Mouse (Mus musculus) embryo, embryonic 10 days (tissue): ENCODE data around the gene Kiss1r.
A peak's percentile ranks its signal among the peaks of the same experiment; 100 is the strongest.
"Not testable (repeated sequence)": the region's sequence is repeated elsewhere in the genome, so short reads cannot be mapped to it uniquely, and the experiment has no call there.

Experiments used
- DNase-seq: peaks from one replicate; pipeline ENCODE4 v3.0.0-alpha.2; 2015; ENCODE audit warnings: low spot score

The Kiss1r gene

DNA sequence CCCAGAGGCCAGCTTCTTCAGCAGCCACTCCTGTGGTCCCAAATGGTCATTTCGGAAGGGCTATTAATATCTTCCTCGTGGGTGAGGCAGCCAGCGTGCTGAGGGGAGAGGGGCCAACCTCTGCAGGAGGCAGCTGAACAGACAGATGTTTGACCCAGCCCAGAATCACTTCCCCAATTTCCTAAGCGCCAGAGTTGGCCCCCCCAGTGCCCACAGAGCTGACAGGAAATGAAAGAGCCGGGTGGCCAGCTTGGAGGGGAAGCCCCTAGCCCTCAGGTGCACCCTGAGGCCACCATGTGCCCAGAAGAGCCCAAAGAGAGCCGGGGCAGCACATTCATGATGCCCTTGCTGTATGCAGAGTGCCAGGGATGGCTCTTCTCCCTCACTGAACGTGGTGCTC, 24.0 kb downstream of the Kiss1r start:
- DNase-seq, result no peak

DNA sequence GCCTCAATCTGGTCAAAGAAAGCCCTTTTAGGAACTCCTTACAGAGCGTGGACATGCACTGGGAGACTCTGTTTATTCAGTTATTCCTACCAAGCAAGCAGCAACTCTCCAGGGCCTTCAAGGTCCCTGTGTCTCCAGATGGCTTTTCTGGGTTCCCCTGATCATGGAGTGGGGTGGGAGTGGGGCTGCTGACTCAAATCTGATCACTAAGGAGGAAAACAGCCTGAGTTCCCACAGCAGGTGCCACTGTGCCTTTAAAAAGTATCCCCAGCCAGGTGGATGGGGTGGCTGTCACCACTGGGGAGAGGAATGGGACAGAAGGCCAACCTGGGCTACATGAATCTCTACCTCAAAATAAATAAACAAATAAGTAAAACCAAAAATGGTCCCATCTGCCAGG, 26.2 kb downstream of the Kiss1r start:
- no peak for DNase-seq

DNA sequence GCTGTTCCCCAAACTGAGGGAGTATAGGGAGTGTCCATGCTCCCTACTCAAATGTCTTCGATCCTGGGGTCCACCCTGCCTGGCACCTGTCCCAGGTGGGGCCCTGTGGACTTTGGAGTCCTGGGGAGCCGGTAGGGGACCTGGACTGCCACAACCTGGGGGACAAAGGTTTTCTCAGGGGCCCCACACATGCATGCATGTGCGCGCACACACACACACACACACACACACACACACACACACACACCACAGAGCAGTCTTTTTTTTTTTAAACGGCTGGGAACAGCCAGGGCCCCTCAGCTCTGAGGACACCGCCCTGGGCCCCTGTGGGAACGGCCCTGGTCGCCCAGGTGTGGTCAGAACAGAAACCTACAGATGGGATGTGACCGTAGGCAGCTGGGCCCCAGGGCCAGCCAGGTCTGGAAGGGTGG, 26.7 kb downstream of the Kiss1r start:
- DNase-seq, result no peak

DNA sequence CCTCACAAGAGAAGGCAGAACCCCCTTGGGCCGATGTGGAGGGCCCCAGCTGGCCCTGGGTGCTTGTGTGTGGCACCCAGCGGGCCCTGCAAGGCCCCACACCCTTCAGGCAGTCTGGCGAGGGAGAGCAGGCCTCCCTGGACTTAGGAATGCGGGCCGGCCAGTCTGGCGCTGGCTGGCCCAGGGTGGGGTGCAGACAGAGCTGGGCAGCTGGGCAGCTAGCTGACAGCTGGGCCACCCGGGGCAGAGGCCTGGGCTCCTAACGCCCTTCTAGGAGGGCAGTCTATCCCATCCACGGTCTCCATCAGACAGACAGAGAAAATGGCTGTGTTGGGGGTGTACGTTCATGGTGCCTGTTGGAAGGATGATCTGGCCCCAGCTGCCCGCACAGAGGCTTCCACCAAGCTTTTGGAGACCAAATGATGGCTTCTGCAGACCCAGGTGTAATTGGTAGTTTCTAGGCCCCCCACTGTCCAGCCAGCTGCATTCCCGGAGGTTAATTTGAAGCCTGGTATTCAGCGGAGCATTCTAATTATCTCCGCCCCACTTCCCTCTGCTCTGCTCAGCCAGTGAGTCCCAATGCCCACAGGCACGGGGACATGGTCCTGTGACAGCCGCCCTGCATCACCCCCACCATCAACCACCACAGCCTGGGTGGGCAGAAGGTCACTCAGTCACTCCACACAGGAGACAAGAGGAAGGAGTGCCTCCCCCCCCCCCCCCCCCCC, 28.9 kb downstream of the Kiss1r start:
- DNase-seq, result peak; percentile 77

DNA sequence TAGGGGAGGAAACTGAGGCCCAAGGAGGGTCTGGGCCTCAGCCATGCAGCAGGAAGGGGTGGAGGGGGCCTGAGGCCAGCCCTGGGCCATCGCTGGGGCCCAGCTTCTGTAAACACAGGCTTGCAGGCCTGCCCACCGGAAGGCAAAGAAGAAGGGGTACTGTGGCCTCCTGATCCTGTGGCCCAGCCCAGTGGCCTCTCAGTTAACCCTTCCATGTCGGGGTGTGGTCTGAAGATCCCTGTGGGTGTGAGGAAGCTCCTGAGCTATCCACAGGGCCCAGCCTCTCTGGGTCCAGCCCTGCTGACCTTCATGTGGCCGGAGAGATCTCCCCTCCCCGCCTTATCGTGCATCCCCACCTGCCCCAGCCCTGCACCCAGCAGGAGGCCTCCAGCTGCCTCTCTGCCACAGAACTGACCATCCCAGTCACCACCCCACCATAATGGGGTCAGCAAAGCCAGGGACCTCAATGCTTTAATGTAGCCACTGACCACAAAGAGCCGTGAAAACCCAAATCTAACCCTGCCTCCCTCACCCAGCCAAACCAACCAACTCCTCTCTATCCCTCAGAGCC, 30.1 kb downstream of the Kiss1r start:
- peak; percentile 82 for DNase-seq

DNA sequence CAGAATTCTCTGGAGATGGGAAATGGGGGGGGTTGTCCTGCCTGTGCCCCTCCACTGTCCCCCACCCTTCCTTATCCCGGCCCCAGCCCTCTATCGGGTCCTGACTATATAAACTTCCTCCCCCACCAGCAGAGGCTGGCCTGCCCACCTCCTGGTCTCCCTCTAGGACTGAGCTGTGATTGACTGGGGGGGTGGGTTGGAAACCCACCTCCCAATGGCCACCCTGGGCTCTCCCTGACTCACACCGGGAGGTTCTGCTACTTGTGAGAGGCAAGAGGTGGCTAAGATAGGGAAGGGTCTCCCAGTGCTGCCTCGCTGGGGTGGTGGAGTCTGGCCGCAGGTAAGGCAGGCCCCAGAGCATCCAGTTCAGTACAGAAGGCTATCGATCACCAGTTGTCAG, 30.7 kb downstream of the Kiss1r start:
- no peak for DNase-seq

DNA sequence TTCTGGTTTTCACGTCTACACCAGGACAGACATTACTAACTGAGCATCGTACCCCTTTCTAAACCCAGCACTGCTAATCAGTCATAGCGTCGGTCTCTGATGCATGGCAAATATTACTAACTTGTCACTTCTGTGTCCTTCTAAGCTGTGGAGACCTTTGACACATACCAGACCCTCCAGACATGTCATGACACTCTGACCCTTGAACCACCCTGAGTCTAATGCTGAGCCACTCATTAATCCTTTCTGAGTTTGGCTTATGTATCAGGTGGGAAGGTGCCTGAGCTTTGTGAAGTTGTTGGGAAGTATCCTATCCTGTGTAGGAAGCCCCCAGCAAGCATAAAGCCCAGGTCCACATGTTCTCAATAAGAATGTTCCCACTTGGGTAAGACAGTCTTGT, 33.1 kb downstream of the Kiss1r start:
- no peak for DNase-seq

DNA sequence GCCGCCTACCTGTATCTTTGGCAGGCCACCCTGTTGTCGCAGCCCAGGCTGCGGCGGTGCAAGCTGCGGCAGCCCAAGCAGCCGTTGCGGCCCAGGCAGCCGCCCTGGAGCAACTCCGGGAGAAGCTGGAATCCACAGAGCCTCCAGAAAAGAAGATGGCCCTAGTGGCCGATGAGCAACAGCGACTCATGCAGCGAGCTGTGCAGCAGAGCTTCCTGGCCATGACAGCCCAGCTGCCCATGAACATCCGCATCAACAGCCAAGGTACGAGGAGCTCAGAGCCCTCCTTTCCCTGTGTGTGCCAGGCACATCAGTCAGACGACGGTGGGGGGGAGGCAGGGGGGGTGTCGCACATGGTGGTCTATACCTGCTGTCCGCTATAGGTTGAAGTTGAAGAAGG, 33.9 kb downstream of the Kiss1r start:
- no peak for DNase-seq

DNA sequence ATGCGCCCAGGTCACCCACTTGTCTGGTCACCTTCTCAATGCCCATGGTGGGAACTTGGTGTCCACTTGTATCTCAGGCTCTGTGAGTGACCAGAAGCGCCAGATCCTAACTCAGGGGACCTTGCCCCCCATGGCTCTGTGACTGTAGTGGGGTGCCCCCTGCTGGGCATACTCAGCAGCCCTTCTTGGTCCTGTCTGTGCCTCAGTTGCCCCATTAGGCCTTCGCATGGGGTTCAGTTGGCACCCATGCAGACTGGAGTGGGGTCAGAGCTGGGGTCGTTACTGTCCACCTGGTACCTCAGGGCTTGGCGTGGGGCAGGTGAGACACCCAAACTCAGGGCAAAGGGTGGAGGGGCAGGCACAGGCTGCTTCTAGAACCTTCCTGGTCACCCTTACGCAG, 37.2 kb downstream of the Kiss1r start:
- peak; percentile 49 for DNase-seq

DNA sequence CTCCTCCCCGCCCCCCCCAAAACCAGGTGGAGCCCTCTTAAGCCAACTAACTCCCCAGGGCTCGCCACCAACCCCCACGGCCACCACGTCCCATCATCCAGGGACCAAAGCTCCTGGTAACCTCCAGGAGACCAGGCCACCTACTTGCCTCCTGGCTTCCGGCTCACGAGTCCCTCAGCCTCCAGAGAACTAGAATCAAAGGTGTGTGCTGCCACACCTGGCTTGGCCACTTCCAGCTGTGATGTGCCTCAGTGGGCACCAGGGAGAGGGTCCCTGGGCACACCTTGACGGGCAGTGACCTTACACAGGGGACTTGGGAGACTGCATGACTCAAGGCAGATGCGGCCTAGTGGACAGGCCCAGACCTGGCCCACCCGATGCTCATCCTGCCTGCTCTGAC, 38.9 kb downstream of the Kiss1r start:
- no peak for DNase-seq

DNA sequence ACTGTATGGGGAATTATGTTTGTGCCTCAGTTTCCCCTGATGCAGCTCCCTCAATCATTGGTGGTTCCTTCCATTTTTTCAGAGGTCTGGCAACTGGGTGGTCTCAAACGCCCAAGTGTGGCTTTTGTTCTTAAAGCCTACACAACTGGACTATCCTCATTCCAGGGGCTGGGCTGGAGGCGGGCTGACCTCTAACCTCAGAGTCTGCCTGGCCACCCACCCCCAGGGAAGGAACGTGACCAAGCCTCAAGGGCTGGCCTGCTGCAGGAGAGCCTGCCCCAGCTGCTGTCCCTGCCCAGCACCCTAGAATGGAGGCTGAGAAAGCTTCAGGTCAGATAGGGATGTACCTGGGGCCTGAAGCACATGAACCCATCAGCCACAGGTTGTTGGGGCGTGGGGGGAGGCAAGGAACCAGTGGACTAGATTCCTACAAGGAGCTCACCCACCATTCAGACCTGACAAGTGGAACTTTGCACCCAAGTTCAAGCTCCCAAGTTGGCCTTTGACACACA, 39.9 kb downstream of the Kiss1r start:
- peak; percentile 71 for DNase-seq

DNA sequence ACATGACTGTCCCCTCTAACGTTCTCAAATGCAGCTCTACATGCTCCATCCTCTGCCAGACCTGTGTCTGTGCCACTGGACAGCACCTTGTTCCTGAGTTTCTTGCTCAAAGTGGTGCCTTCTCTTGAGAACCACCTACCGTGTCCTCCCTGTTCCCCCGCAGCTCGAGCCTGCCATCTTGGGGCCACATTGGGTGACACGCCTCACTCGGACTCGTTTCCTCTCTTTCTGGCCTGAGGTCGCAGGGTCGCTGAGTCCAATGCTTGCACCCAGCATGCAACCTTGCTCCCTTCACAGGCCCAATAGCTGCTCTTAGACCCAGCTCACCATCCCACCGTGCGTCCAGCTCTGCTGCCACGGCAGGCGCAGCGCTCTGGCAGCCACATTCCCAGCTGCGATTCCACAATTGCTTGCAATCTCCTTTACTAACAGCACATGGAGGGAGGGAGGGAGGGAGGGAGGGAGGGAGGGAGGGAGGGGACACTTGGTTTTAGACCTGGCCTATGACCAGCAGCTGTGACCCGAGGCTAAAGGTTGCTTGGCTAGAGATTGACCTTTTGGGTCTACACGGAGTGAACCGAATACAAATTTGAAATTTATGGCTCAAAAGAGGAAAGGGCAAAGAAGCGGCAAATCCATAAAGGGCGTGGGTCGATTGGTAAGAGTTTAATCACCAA, 41.5 kb downstream of the Kiss1r start:
- DNase-seq, result peak; percentile 95

DNA sequence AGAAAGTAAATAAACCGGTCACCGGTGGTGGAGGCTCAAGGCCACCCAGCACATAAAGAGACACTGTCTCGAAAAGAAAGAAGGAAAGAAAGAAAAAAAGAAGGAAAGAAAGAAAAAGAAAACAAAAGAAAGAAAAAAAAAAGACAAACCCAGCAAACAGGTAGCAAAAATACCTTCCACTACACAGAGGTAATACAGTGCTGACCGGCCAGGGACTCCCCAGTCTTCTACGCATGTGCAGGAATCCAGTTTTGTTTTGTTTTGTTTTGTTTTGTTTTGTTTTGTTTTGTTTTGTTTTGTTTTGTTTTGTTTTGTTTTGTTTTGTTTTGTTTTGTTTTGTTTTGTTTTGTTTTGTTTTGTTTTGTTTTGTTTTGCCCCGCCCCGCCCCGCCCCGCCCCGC, 42.6 kb downstream of the Kiss1r start:
- DNase-seq, result not testable (repeated sequence)

DNA sequence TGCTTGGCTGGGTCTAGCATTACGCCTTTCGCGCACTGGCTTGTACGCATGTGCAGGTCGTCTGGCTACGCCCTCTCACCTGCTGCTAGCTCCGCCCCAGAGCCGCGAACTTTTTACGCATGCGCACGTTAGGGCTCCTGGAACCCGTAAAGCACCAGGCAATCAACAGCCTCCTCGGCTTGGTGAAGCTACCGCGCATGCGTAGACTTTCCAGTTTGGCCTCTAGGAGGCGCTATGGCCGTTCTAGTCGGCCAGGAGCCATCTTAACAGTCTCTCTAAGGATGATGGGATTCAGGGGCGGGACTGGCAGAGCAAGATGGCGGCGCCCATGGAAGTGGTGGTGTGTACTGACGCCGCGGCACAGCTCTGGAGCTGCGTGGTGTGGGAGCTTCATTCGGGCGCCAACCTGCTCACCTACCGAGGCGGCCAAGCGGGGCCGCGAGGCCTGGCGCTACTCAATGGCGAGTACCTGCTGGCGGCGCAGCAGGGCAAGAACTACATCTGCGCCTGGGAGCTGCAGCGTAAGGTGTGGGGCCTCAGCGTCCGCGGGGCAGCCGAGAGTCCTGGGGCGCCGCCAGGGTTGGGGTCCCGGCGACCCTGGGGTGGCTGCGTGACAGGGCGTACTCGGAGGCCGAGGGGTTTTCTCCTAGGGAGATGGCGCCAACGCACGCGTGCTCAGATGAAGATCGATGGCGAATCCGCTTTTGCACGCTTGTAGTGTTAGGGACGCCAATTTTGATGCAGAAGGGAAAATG, 43.3 kb downstream of the Kiss1r start, which contains the start of gene Wdr18:
Wdr18 (plus strand) TSS at position 306 of the 755 bp plus-strand sequence.
- peak; percentile 100 for DNase-seq

DNA sequence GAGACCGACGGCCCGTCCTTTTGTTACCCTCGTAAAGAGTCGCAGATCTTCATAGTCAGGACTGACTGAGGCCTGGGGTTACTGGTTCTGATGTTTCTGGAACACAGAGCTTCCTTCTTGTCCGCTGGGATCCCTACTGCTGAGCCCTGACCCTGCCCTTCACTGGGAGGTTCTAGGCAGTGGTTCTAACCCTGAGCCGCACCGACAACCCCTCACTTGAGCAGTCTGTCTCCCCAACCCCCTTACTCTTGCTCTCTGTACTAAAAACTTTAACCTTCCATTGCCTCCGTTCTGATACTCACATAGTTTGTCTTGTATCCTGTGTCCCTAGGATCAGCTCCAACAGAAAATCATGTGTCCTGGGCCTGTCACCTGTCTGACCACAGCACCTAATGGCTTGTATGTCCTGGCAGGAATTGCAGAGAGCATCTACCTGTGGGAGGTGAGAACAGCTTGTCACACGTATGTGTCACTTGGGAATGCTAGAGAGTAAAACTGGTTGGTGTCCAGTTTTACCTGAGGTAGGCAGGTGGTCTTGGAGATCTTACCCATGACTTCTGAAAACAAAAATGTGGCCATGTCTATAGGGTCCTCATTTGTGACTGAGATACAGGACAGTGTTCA, 44.0 kb downstream of the Kiss1r start:
- DNase-seq, result no peak

DNA sequence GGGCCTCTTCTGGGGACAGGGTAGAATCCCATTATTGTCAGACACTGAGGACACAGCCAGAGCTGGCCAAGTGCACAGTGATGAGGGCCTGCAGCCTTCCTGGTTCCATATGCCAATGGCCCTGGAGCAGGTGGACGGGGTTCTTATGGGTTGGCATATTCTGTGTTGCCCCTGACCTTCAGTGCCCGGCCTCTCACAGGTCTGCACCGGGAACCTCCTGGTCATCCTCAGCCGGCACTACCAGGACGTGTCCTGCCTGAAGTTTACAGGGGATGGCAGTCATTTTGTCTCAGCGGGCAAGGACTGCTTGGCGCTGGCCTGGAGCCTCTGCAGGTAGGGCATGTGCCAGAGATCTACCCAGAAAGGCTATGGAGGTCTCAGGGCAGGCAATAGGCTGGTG, 48.0 kb downstream of the Kiss1r start:
- no peak for DNase-seq

DNA sequence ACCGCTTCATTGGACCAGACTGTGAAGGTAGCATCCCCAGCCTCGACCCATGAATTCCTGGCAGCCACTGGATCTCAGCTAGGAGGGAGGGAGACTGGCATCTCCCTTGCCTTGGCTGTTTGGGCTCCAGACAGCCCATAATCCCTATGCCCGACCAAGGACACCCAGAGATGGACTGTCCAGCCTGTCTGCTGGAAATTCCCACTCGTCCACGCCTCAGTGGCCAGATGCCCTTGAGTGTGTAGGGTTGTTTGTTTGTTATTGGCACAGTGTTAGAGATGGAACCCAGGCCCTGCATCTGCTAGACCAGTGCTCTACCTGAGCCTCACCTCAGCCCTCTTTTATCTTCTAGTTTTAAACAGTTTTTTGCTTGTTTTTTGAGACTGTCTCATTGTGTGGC, 48.6 kb downstream of the Kiss1r start:
- no peak for DNase-seq

DNA sequence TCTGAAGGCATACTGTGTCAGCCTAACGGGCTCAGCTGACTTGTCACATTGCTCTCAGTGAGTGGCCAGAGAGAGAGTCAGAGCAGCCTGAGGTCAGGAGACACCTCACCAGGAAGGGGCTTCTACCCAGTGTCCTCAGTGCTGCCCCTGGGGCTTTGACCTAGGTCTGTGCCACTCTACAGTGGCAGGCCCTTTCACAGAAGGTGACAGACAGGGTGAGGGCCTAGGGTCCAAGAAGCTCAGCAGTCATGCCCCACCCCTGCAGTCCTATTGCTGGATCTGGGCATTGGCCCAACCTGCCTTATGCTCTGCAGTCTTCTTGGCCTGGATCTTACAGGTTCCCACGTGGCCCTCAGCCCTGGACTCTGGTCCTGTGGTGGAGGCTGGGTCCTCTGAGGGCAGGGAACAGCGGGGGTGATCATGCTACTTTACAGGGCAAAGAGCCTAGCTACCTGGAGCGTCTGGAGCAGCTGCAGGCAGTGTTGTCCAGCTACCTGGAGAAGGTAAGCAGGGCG, 50.2 kb downstream of the Kiss1r start:
- DNase-seq, result no peak

DNA sequence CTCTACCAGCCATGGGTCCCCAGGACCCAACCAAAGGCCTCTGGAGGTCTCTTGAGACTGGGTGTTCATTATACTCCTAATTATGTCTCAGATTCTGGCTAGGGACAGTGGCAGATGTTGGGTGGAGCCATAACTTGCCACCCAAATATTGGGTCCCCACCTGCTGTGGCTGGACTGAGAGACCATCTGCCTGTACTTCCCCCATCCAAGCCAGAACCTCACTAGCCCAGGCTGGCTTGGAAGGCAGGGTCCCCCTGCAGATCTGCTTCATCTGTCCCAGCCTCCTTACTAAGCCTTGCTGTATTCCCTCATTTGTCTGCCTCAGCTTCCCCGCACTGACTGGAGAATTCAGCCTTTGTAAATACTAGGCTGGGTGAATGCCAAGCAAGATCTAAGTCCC, 51.4 kb downstream of the Kiss1r start:
- DNase-seq, result no peak

DNA sequence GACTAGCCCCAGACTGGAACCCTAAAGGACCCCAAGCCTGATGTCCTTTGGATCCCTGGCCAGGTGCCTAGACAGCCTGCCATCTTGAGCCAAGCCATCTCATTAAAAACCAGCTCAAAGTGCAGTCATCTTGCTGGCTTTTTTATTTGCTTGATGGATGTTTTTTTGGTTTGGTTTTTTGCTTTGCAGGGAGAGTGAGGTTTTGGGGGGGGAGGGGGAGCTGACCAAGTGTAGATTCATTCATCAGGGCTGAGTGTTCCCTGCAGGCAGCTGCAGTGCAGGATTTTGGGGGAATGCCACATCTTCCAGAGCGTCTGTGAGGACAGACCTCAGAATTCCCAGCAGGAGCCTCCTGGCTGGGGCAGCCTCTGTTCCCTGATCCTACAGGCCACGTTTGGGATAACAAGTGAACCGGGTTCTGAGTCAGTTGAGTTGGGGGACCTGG, 52.4 kb downstream of the Kiss1r start:
- no peak for DNase-seq

DNA sequence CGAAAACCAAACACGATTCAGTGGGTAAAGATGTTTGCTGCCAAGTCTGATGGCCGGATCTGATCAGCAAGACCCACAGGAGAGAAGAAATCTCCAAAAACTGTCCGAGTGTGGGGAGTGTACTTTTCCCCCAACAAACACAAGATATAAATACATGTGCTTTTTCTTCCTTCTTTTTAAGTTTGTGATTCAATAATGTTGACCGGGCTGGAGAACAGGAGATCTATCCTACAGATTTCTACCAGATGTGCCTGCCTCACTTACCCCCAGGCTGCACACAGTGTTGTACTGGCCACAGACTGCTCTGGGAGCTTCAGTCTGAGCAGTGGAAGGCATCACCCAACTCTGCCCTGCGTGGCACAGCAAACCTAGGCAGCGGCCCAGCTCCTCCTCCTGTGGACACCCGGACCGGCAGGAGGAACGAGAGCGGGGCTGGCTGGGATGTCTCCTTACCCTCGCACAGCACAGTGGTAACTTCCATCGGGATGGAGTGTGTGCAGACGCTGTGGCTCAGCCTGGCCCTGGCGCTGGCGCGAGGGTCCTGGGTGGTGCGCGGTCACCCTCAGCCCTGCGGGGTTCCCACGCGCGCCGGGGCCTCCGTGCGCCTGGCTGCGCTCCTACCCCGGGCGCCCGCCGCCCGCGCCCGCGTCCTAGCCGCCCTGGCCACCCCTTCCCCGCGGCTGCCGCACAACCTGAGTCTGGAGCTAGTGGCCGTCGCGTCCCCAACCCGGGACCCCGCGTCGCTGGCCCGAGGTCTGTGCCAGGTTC, 53.8 kb downstream of the Kiss1r start, which contains the start of gene Grin3b:
Grin3b (plus strand) TSS at position 301 of the 768 bp plus-strand sequence.
- peak; percentile 39 for DNase-seq
